Mouse (Mus musculus) midbrain, embryonic 16.5 days (tissue): ENCODE results near the gene Mchr1. TPM values are rescaled to one million over a fixed set of nuclear protein-coding genes. Genes with fewer than 3 reads are reported as not detected.

ENCODE experiments used
- ATAC-seq: fragments of 200-750 bp; cut with Nextera tagmentation; 2 replicates; pipeline ENCODE4 v1.8.0; 2017; ENCODE audit warnings: moderate TSS enrichment
- H3K27ac ChIP-seq: fragments of 300-500 bp; sonication (generic); 2 replicates; pipeline ENCODE4 v1.5.1; 2014; ENCODE audit warnings: mild to moderate bottlenecking, low read length, mixed read lengths
- H3K27me3 ChIP-seq: fragments of 300-500 bp; sonication (generic); 2 replicates; pipeline ENCODE4 v1.6.1; 2014; ENCODE audit warnings: low read depth, low read length, mixed read lengths; ENCODE audit not compliant: control insufficient read depth, insufficient read depth
- H3K36me3 ChIP-seq: fragments of 300-500 bp; sonication (generic); 2 replicates; pipeline ENCODE4 v1.6.1; 2014; ENCODE audit warnings: mild to moderate bottlenecking, low read length, moderate library complexity, mixed read lengths; ENCODE audit not compliant: control insufficient read depth, insufficient read depth
- H3K4me1 ChIP-seq: fragments of 300-500 bp; sonication (generic); 2 replicates; pipeline ENCODE4 v1.6.1; 2014; ENCODE audit warnings: mild to moderate bottlenecking, low read length, mixed read lengths; ENCODE audit not compliant: control insufficient read depth, insufficient read depth
- H3K4me2 ChIP-seq: fragments of 300-500 bp; sonication (generic); 2 replicates; pipeline ENCODE4 v1.6.1; 2014; ENCODE audit warnings: mild to moderate bottlenecking, low read length, mixed read lengths
- H3K4me3 ChIP-seq: fragments of 300-500 bp; sonication (generic); 2 replicates; pipeline ENCODE4 v1.5.1; 2014; ENCODE audit warnings: low read depth, mild to moderate bottlenecking, low read length, moderate library complexity, mixed read lengths
- H3K9ac ChIP-seq: fragments of 300-500 bp; sonication (generic); 2 replicates; pipeline ENCODE4 v1.6.1; 2014; ENCODE audit warnings: low read depth, low read length, mixed read lengths
- H3K9me3 ChIP-seq: fragments of 300-500 bp; sonication (generic); replicated peaks from 2 replicates; pipeline ENCODE4 v1.6.1; 2014; ENCODE audit warnings: mild to moderate bottlenecking, low read length, mixed read lengths; ENCODE audit not compliant: control insufficient read depth, poor library complexity, severe bottlenecking
- WGBS: fragments of 180-500 bp; shearing (Covaris S2); extraction: QIAGEN DNeasy Blood & Tissue Kit; methylation state at CpG from one replicate; pipeline ENCODE4 v1.1.7; 2014; 5-methylcytosine and 5-hydroxymethylcytosine counted together
- polyA plus RNA-seq: library from polyadenylated mRNA; unstranded; fragments of >200 nt; fragmentation: Nextera tagmentation; extraction: Ambion mirVana; gene quantifications from 2 replicates; pipeline ENCODE4 v1.2.1, GENCODE M21; 2015

The Mchr1 gene
- 6.7 and 8.7 TPM in 2 replicates for polyA plus RNA-seq

DNA sequence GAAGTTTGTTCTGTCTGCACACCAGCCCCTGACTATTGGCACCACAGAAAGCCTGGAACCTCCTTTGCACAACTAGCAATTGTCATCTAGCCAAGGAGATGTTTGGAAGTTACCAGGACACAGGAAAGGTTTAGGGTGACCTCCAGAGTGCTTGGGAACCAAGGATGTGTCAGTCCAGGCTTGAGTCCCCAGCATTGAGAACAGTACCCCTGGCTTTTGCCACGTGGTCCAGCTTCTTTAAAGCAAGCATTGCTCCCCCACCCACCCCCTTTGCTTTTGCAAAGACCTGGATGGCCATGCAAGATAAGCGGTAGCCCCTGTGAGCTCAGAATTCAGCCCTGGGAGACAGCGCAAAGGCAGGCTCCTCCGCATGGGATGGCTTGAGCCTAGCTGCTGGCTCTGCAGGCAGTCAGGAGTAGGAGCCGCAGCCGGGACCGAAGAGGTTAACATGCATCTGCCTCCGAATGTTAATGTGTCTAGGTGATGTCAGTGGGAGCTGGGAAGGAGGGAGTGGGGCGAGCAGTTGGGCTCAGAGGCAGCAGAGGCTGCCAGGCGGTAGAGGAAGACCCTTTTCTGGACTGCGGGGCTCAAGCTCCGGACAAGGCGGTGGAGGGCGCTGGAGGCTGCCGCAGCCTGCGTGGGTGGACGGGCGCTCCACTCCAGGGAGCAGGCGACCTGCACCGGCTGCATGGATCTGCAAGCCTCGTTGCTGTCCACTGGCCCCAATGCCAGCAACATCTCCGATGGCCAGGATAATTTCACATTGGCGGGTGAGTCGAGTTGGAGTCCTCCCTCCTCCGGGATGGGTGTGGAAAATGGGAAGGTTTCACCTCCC, at the start of gene Mchr1:
TSS of gene Mchr1 (plus strand) at position 414 of the 835 bp plus-strand sequence.
- H3K27ac ChIP-seq, result peak within 1 kb of the TSS; percentile 64
- WGBS, result 1% methylated on average over 25 of the region's 25 CpGs
- ATAC-seq, result peak; percentile 94

DNA sequence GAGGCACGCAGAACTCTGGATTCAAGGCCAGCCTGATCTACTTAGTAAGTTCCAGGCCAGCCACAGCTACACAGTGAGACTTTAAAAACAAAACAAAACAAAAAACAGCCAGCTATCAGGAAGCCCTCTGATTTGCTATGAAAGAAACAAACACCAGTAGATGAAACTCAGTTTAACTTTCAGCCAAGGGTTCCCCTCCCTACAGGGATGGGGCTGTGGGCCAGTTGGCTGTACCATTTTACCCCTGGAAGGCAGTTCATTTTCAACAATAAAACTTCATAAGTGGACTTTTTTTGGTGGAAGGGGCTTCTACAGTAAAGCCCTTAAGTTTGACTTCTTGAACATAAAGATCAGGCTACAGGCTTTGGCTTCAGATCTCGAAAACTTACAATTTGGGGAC, 46.2 kb upstream of the Mchr1 start:
- Histone ChIP-seq H3K4me3 (peak overlapping the region; percentile 99), H3K4me1 (peaks cover 19% of the 10 kb centered on the region), H3K9ac (peak overlapping the region; percentile 96), H3K27me3 (no peaks in the 10 kb centered on the region), H3K9me3 (no peaks in the 10 kb centered on the region), H3K4me2 (peak overlapping the region; percentile 74), H3K27ac (no peak overlapping the region), H3K36me3 (no peaks in the 10 kb centered on the region)
- WGBS, result 84% methylated on average over 2 of the region's 2 CpGs
- no peak for ATAC-seq

More for the DNA sequence above, at the start of gene Mchr1:
- Histone ChIP-seq H3K4me3 (peak within 1 kb of the TSS; percentile 61), H3K9ac (peak within 1 kb of the TSS; percentile 74), H3K4me1 (peaks cover 16% of the 10 kb centered on the region), H3K27me3 (no peaks in the 10 kb centered on the region; the same call in 1 of the 2 replicates), H3K9me3 (no peaks in the 10 kb centered on the region), H3K36me3 (no peaks in the 10 kb centered on the region), H3K4me2 (peak within 1 kb of the TSS; percentile 88)

DNA sequence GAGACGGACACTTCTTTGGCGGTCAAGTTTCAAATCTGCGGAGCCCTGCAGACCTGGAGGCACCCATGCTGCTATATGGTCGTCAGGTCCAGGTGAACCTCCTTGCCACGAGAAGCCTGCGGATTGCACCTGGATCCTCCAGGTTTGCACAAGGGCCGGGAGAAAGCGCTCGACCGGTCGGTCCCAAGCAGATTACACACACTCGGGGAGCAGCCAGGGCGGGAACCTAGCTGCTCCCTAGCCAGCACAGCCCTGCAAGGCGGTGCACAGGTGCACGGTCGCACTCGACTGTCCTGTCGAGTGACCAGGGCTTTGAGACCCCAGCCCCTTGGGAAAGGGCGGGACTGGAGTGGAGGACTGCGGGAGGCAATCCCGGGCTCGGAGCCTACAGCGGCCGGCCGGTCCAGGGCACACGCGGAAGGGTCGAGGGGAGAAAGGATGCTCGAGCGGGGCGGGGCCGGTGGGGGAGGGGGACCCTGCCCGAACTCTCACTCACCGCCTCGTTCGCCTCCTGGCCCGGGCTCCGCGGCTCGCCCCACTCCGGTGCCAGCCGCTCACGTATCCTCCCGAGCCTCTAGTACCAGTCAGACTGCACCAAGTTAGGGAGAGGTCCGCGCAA, 45.2 kb upstream of the Mchr1 start:
- ATAC-seq, result peak; percentile 82
- Histone ChIP-seq H3K4me2 (peak overlapping the region; percentile 74), H3K36me3 (no peaks in the 10 kb centered on the region), H3K4me1 (peaks cover 19% of the 10 kb centered on the region), H3K27ac (peak overlapping the region; percentile 84), H3K9me3 (no peaks in the 10 kb centered on the region), H3K27me3 (no peaks in the 10 kb centered on the region), H3K4me3 (peak overlapping the region; percentile 99), H3K9ac (peak overlapping the region; percentile 96)
- 0% methylated on average over 45 of the region's 46 CpGs for WGBS

DNA sequence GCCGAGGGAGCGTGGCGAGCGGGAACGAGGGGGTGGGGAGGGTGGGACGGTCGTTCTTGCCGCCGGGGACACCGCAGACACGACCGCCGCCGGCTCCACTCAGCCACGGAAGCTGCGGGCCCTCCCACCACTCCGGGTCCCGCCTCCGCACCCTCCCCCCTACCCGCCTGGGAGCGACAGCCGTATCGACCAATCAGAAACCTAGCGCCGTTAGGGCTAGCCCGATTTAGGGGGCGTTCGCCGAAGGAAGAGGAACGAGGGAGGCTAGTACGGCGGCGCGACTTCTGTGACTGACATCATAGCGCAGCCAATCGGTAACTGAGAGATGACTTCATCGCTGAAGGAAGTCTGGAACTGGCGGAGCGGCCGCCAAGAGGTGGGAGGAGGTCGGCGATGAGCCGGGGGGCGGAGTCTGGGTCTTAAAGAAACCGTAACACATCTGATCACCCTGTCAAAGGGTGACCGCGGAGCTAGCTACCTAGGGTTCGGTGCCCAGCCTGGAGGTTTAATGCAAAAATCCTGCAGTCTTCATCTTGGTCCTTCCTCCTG, 44.6 kb upstream of the Mchr1 start, which contains the start of gene Mrtfa:
TSS of gene Mrtfa (minus strand) at position 128 of the 549 bp plus-strand sequence.
- no peaks in the 10 kb centered on the region for H3K9me3 ChIP-seq
- H3K4me3 ChIP-seq, result peak within 1 kb of the TSS; percentile 99
- H3K9ac ChIP-seq, result peak within 1 kb of the TSS; percentile 96
- no peaks in the 10 kb centered on the region for H3K27me3 ChIP-seq
- WGBS, result 0% methylated on average over 44 of the region's 48 CpGs
- H3K27ac ChIP-seq, result peak within 1 kb of the TSS; percentile 84
- H3K4me1 ChIP-seq, result peaks cover 19% of the 10 kb centered on the region
- peak within 1 kb of the TSS; percentile 74 for H3K4me2 ChIP-seq
- H3K36me3 ChIP-seq, result no peaks in the 10 kb centered on the region
- peak; percentile 99 for ATAC-seq

DNA sequence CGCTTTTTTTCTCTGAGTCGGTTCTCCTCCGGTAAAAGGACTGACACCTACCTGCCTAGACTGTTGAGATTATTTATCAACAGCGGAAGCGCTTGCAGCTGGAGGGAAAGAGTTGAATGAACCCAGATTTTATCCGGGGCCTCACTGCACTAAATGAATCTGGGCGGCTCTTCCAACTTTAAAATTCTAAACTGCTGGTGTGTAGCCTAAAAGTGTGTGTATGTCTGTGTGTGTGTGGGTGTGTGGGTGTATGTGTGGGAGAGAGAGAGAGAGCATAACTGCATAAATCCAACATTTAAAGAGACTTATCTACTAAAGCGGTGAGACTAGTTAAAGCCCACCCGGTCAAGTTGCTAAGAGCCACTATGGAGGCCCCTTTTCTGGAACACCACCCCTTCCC, 44.0 kb upstream of the Mchr1 start:
- peak overlapping the region; percentile 52 for H3K4me3 ChIP-seq
- 27% methylated on average over 9 of the region's 9 CpGs for WGBS
- ATAC-seq, result no peak

GRCm38 (mm10) chr15:81192316-81192715, 43.0 kb upstream of the Mchr1 start:
- Histone ChIP-seq H3K27me3 (no peaks in the 10 kb centered on the region), H3K36me3 (no peaks in the 10 kb centered on the region), H3K4me1 (peaks cover 19% of the 10 kb centered on the region), H3K9ac (no peak overlapping the region), H3K9me3 (no peaks in the 10 kb centered on the region), H3K27ac (no peak overlapping the region), H3K4me2 (no peak overlapping the region), H3K4me3 (no peak overlapping the region)
- no peak for ATAC-seq
- WGBS, result 84% methylated on average over 5 of the region's 5 CpGs

More for the DNA sequence above, 44.0 kb upstream of the Mchr1 start:
- Histone ChIP-seq H3K4me2 (peak overlapping the region; percentile 65), H3K9me3 (no peaks in the 10 kb centered on the region), H3K4me1 (peaks cover 19% of the 10 kb centered on the region), H3K27ac (peak overlapping the region; percentile 68), H3K36me3 (no peaks in the 10 kb centered on the region), H3K9ac (peak overlapping the region; percentile 76), H3K27me3 (no peaks in the 10 kb centered on the region)

- WGBS, result 94% methylated on average over 8 of the region's 8 CpGs
- Histone ChIP-seq H3K9ac (no peak overlapping the region), H3K9me3 (no peaks in the 10 kb centered on the region), H3K4me2 (no peak overlapping the region), H3K27me3 (no peaks in the 10 kb centered on the region), H3K4me1 (peaks cover 19% of the 10 kb centered on the region), H3K36me3 (no peaks in the 10 kb centered on the region), H3K27ac (no peak overlapping the region), H3K4me3 (no peak overlapping the region)
- no peak for ATAC-seq
Measured at GRCm38 (mm10) chr15:81192858-81193257, 42.4 kb upstream of the Mchr1 start.

DNA sequence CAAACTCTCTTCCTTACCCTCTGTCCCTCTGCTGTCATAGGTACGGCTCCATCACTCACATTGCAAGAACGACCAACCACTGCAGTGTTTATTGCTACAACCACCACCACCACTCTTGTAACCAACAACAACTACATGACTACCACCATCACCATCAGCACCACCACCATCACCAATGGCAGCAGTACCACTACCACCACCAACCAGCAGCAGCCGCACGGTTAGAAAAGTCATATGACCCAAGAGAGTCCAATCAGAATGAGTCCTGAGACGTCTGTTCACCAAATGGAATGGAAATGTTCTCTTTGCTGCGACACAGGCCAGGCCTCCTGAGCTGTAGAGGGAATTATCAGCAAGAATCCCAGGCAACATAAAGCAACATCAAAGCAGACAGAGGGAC, 40.5 kb upstream of the Mchr1 start:
- WGBS, result 90% methylated on average over 6 of the region's 6 CpGs

More for the DNA sequence above, 40.5 kb upstream of the Mchr1 start:
- no peak overlapping the region for H3K4me3 ChIP-seq
- no peaks in the 10 kb centered on the region for H3K36me3 ChIP-seq
- ATAC-seq, result no peak
- H3K9me3 ChIP-seq, result no peaks in the 10 kb centered on the region
- H3K27ac ChIP-seq, result no peak overlapping the region
- no peak overlapping the region for H3K4me2 ChIP-seq
- no peak overlapping the region for H3K9ac ChIP-seq
- no peaks in the 10 kb centered on the region for H3K27me3 ChIP-seq
- 0 out of 2 replicates have a peak, but pooled peaks cover under 1% of the 10 kb centered on the region for H3K4me1 ChIP-seq
